Mouse (Mus musculus): ENCODE results near the gene Wdr27.

- no peak for TF ChIP-seq CTCF (IDR thresholded peaks at IDR 0.05; ENCODE audit: low read depth, low read length)
- TF ChIP-seq POLR2AphosphoS5 (IDR thresholded peaks at IDR 0.05; ENCODE audit: insufficient replicate concordance, low read depth, low read length) = no peak
- TF ChIP-seq TAL1 (conservative IDR thresholded peaks at IDR 0.05; ENCODE audit: low read depth, low read length) = no peak
- TF ChIP-seq GATA1 (IDR thresholded peaks at IDR 0.05; ENCODE audit: borderline replicate concordance, low read length) = no peak
- TF ChIP-seq GATA2 (IDR thresholded peaks at IDR 0.05; ENCODE audit: borderline replicate concordance, low read depth, low read length) = no peak
Observed at GRCm38 (mm10) chr17:14935841-14936605, 6.9 kb downstream of the Wdr27 start.
